Mouse (Mus musculus) hindbrain, postnatal 0 days (tissue): ENCODE measurements around the gene Mbtps1. TPM values are rescaled to one million over a fixed set of nuclear protein-coding genes. Genes with fewer than 3 reads are reported as not detected.

Experiments used
- ATAC-seq: fragments of 200-750 bp; cut with Nextera tagmentation; 2 replicates; pipeline ENCODE4 v1.8.0; 2017; ENCODE audit warnings: mild to moderate bottlenecking, moderate TSS enrichment, moderate library complexity
- DNase-seq: peaks from one replicate; pipeline ENCODE4 v3.0.0-alpha.2; 2015; ENCODE audit warnings: low spot score
- H3K27ac ChIP-seq: fragments of 300-500 bp; sonication (generic); 2 replicates; pipeline ENCODE4 v1.5.1; 2014; ENCODE audit warnings: mild to moderate bottlenecking
- H3K27me3 ChIP-seq: fragments of 300-500 bp; sonication (generic); 2 replicates; pipeline ENCODE4 v1.6.1; 2014; ENCODE audit warnings: low read length, mixed read lengths; ENCODE audit not compliant: insufficient read depth
- H3K36me3 ChIP-seq: fragments of 300-500 bp; sonication (generic); 2 replicates; pipeline ENCODE4 v1.6.1; 2014; ENCODE audit warnings: low read length, mixed read lengths; ENCODE audit not compliant: insufficient read depth
- H3K4me1 ChIP-seq: fragments of 300-500 bp; sonication (generic); 2 replicates; pipeline ENCODE4 v1.6.1; 2014; ENCODE audit warnings: antibody characterized with exemption, low read length, mixed read lengths; ENCODE audit not compliant: insufficient read depth
- H3K4me2 ChIP-seq: fragments of 300-500 bp; sonication (generic); 2 replicates; pipeline ENCODE4 v1.6.1; 2014; ENCODE audit warnings: low read depth, mild to moderate bottlenecking, low read length, moderate library complexity, mixed read lengths
- H3K4me3 ChIP-seq: fragments of 300-500 bp; sonication (generic); 2 replicates; pipeline ENCODE4 v1.5.1; 2014; ENCODE audit warnings: low read length
- H3K9ac ChIP-seq: fragments of 300-500 bp; sonication (generic); replicated peaks from 2 replicates; pipeline ENCODE4 v1.6.1; 2014; ENCODE audit warnings: mild to moderate bottlenecking, low read length, moderate library complexity, mixed read lengths
- H3K9me3 ChIP-seq: fragments of 300-500 bp; sonication (generic); 2 replicates; pipeline ENCODE4 v1.6.1; 2016; ENCODE audit warnings: low read length, mixed read lengths
- CTCF ChIP-seq: IDR thresholded peaks from 2 replicates; pipeline ENCODE4 v1.5.1; 2016; ENCODE audit warnings: antibody characterized with exemption, control low read depth, low read depth
- WGBS: fragments of 180-500 bp; shearing (Covaris S2); extraction: QIAGEN DNeasy Blood & Tissue Kit; methylation state at CpG from one replicate; pipeline ENCODE4 v1.1.7; 2014; 5-methylcytosine and 5-hydroxymethylcytosine counted together
- polyA plus RNA-seq: library from polyadenylated mRNA; unstranded; fragments of >200 nt; fragmentation: Nextera tagmentation; extraction: Ambion mirVana; gene quantifications from 2 replicates; pipeline ENCODE4 v1.2.1, GENCODE M21; 2015
- total RNA-seq: library from RNA; depleted of rRNA; stranded (reverse); fragments of >200 nt; gene quantifications from 2 replicates; pipeline ENCODE4 v1.2.3, GENCODE M21; 2014

Gene Mbtps1
- total and polyA plus RNA-seq, 2 experiments from 2014 or later, result 44.9 to 90.6 TPM

DNA sequence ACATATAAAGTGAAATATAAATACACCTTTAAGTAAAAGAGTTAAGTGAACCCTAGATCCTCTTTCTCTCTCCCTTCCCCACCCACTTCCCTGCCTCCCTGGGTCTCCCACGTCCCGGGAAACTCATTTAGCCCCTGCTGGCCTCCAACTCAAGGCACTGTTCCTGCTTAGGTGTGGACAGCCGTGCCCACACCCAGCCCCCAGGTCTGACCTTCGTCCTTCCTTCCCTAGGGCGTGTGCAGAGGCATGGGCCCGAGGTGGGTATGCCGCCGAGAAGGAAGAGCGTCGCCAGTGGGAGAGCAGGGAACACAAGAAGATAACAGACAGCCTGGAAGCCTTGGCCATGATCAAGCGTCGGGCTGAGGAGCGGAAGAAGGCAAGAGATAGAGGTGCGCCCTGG, 31.8 kb upstream of the Mbtps1 start:
- no peak for TF ChIP-seq CTCF
- no peak overlapping the region for H3K4me3 ChIP-seq
- H3K36me3 ChIP-seq, result no peaks in the 10 kb centered on the region
- DNase-seq (no peak), ATAC-seq (no peak)
- H3K27ac ChIP-seq, result no peak overlapping the region
- no peaks in the 10 kb centered on the region for H3K27me3 ChIP-seq
- H3K9ac ChIP-seq, result no peak overlapping the region
- H3K4me1 ChIP-seq, result no peaks in the 10 kb centered on the region
- no peaks in the 10 kb centered on the region for H3K9me3 ChIP-seq
- no peak overlapping the region for H3K4me2 ChIP-seq
- 82% methylated on average over 14 of the region's 14 CpGs for WGBS

GRCm38 (mm10) chr8:119588844-119589243, 30.3 kb upstream of the Mbtps1 start:
- TF ChIP-seq CTCF, result no peak
- DNase-seq, result no peak

DNA sequence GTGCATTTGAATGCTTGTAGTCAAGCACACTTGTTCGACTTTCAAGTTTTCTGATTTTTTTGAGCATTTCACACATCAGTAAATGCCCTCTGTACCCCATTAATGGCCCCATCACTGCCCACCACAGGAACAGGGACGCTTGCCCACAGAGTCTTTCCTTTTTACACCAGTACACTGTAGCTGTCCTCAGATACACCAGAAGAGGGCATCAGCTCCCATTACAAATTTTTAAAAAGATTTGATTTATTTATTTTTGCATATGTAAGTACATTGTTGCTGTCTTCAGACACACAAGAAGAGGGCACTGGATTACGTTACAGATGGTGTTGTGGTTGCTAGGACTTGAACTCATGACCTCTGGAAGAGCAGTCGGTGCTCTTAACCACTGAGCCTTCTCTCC, 29.8 kb upstream of the Mbtps1 start:
- no peak overlapping the region for H3K9ac ChIP-seq
- WGBS, result 54% methylated on average over 4 of the region's 4 CpGs
- H3K4me3 ChIP-seq, result no peak overlapping the region
- H3K4me2 ChIP-seq, result no peak overlapping the region
- no peaks in the 10 kb centered on the region for H3K4me1 ChIP-seq
- no peak for ATAC-seq
- no peak for DNase-seq
- no peak overlapping the region for H3K27ac ChIP-seq
- H3K36me3 ChIP-seq, result no peaks in the 10 kb centered on the region
- H3K9me3 ChIP-seq, result no peaks in the 10 kb centered on the region
- peak; percentile 34 for TF ChIP-seq CTCF
- H3K27me3 ChIP-seq, result no peaks in the 10 kb centered on the region

More at GRCm38 (mm10) chr8:119588844-119589243, 30.3 kb upstream of the Mbtps1 start:
- Histone ChIP-seq H3K27ac (no peak overlapping the region), H3K36me3 (no peaks in the 10 kb centered on the region), H3K27me3 (no peaks in the 10 kb centered on the region), H3K4me1 (no peaks in the 10 kb centered on the region), H3K4me3 (no peak overlapping the region), H3K9ac (no peak overlapping the region), H3K9me3 (no peaks in the 10 kb centered on the region), H3K4me2 (no peak overlapping the region)
- WGBS, result 16% methylated on average over 10 of the region's 10 CpGs
- ATAC-seq, result no peak

- H3K4me2 ChIP-seq, result peak overlapping the region; percentile 49; the same call in 1 of the 2 replicates
- TF ChIP-seq CTCF, result no peak
- no peaks in the 10 kb centered on the region for H3K36me3 ChIP-seq
- no peak overlapping the region for H3K27ac ChIP-seq
- ATAC-seq, result no peak
- 20% methylated on average over 23 of the region's 24 CpGs for WGBS
- no peak for DNase-seq
- no peaks in the 10 kb centered on the region for H3K4me1 ChIP-seq
- H3K9ac ChIP-seq, result no peak overlapping the region
- peak overlapping the region; percentile 30 for H3K4me3 ChIP-seq
- no peaks in the 10 kb centered on the region for H3K27me3 ChIP-seq
- H3K9me3 ChIP-seq, result no peaks in the 10 kb centered on the region
Measured at GRCm38 (mm10) chr8:119585901-119586300, 27.4 kb upstream of the Mbtps1 start.

DNA sequence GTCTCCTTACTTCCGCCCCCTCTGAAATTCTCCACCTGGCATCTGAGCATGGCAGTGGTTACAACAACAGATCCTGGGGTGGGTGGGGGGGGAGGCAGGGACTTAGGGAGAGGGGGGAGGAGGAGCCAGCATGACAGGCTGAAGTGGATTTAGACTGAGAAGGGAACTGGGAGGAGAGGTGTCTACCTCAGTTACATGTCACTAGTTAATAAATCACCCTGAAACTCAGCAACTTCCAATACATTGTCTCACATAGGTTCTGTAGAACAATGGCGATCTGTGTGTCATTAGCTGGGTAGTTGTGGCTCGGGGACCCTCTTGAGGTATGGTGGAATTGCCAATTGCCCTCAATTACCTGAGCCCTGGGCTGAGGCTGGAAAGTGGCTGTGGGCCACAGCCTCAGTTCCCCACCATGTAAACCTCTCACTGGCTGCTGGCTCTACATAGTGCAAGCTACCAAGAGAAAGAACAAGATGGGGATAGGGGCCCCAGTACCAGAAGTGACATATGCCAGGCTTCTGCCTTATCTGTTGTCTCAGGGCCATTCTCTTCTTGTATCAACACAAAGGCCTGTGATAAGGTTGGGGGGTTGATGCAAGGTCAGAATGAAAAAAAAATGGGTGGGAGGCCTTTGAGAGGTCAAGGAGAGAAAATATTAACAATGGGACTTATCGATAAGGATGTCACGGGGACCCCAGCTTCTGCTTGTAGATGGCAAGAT, 22.1 kb upstream of the Mbtps1 start:
- Histone ChIP-seq H3K27ac (no peak overlapping the region), H3K4me3 (no peak overlapping the region), H3K4me2 (no peak overlapping the region), H3K9ac (no peak overlapping the region), H3K9me3 (no peaks in the 10 kb centered on the region), H3K4me1 (no peaks in the 10 kb centered on the region), H3K27me3 (no peaks in the 10 kb centered on the region), H3K36me3 (no peaks in the 10 kb centered on the region)
- TF ChIP-seq CTCF, result no peak
- DNase-seq, result no peak
- WGBS, result 90% methylated on average over 5 of the region's 5 CpGs
- ATAC-seq, result no peak

- DNase-seq, result no peak
- Histone ChIP-seq H3K27ac (no peak overlapping the region), H3K27me3 (no peaks in the 10 kb centered on the region), H3K4me1 (no peaks in the 10 kb centered on the region; the same call in 1 of the 2 replicates), H3K4me2 (no peak overlapping the region), H3K4me3 (no peak overlapping the region), H3K36me3 (no peaks in the 10 kb centered on the region), H3K9ac (no peak overlapping the region), H3K9me3 (no peaks in the 10 kb centered on the region)
- no peak for TF ChIP-seq CTCF
- ATAC-seq, result no peak
- WGBS, result 42% methylated on average over 13 of the region's 13 CpGs
Measured at GRCm38 (mm10) chr8:119579096-119579495, 20.6 kb upstream of the Mbtps1 start.

- WGBS, result 1% methylated on average over 16 of the region's 16 CpGs
- Histone ChIP-seq H3K4me2 (peak overlapping the region; percentile 87), H3K9ac (peak overlapping the region; percentile 83), H3K27ac (peak overlapping the region; percentile 83; the same call in 1 of the 2 replicates), H3K36me3 (no peaks in the 10 kb centered on the region), H3K4me1 (peaks cover 8% of the 10 kb centered on the region), H3K9me3 (no peaks in the 10 kb centered on the region), H3K4me3 (peak overlapping the region; percentile 88), H3K27me3 (no peaks in the 10 kb centered on the region)
- DNase-seq, result no peak
- no peak; the same call in 1 of the 2 replicates for ATAC-seq
- no peak for TF ChIP-seq CTCF
Measured at GRCm38 (mm10) chr8:119575366-119575726, 16.8 kb upstream of the Mbtps1 start.
